Mouse (Mus musculus): ENCODE results near the gene Dgkg. TPM values are rescaled to one million over a fixed set of nuclear protein-coding genes. Genes with fewer than 3 reads are reported as not detected.

Gene Dgkg
- polyA plus RNA-seq, 1 experiment from 2014 or later: 2.1 TPM

- WGBS: 31% methylated on average over 3 of the region's 3 CpGs
Measured at GRCm38 (mm10) chr16:22637311-22637710, 19.7 kb downstream of the Dgkg start.

GRCm38 (mm10) chr16:22635706-22636105 lies 21.3 kb downstream of the Dgkg start:
- H3K27me3 ChIP-seq (replicated peaks; ENCODE audit: control insufficient read depth, insufficient read depth, low read length): no peaks in the 10 kb centered on the region
- WGBS: 65% methylated on average over 8 of the region's 8 CpGs
- no peak overlapping the region for H3K4me3 ChIP-seq (ENCODE audit: low read depth, low read length)
- H3K27ac ChIP-seq (ENCODE audit: low read depth, low read length): no peak overlapping the region
- no peak overlapping the region for H3K4me2 ChIP-seq (ENCODE audit: low read length)
- no peaks in the 10 kb centered on the region for H3K36me3 ChIP-seq (ENCODE audit: control insufficient read depth, insufficient read depth, low read length)
- ATAC-seq (no peak), DNase-seq (ENCODE audit: low spot score) (no peak)
- H3K4me1 ChIP-seq (ENCODE audit: control insufficient read depth, insufficient read depth, low read length): no peaks in the 10 kb centered on the region
- H3K9ac ChIP-seq (ENCODE audit: low read length): no peak overlapping the region
- H3K9me3 ChIP-seq (replicated peaks; ENCODE audit: control insufficient read depth, low read length): no peaks in the 10 kb centered on the region

More at GRCm38 (mm10) chr16:22637311-22637710, 19.7 kb downstream of the Dgkg start:
- Histone ChIP-seq H3K4me2 (ENCODE audit: low read length) (no peak overlapping the region), H3K4me1 (ENCODE audit: control insufficient read depth, insufficient read depth, low read length) (no peaks in the 10 kb centered on the region), H3K4me3 (ENCODE audit: low read depth, low read length) (no peak overlapping the region), H3K9me3 (replicated peaks; ENCODE audit: control insufficient read depth, low read length) (no peaks in the 10 kb centered on the region), H3K9ac (ENCODE audit: low read length) (no peak overlapping the region), H3K27me3 (replicated peaks; ENCODE audit: control insufficient read depth, insufficient read depth, low read length) (no peaks in the 10 kb centered on the region), H3K27ac (ENCODE audit: low read depth, low read length) (no peak overlapping the region), H3K36me3 (ENCODE audit: control insufficient read depth, insufficient read depth, low read length) (no peaks in the 10 kb centered on the region)
- DNase-seq (ENCODE audit: low spot score) (no peak), ATAC-seq (no peak)

GRCm38 (mm10) chr16:22633063-22633462 lies 24.0 kb downstream of the Dgkg start:
- no peak overlapping the region for H3K27ac ChIP-seq (ENCODE audit: low read depth, low read length)
- H3K4me1 ChIP-seq (ENCODE audit: control insufficient read depth, insufficient read depth, low read length): no peaks in the 10 kb centered on the region
- no peak overlapping the region for H3K4me2 ChIP-seq (ENCODE audit: low read length)
- DNase-seq (ENCODE audit: low spot score): no peak
- no peaks in the 10 kb centered on the region for H3K9me3 ChIP-seq (replicated peaks; ENCODE audit: control insufficient read depth, low read length)
- no peak overlapping the region for H3K9ac ChIP-seq (ENCODE audit: low read length)
- ATAC-seq: no peak
- H3K4me3 ChIP-seq (ENCODE audit: low read depth, low read length): no peak overlapping the region
- WGBS: 94% methylated on average over 4 of the region's 4 CpGs
- no peaks in the 10 kb centered on the region for H3K27me3 ChIP-seq (replicated peaks; ENCODE audit: control insufficient read depth, insufficient read depth, low read length)
- no peaks in the 10 kb centered on the region for H3K36me3 ChIP-seq (ENCODE audit: control insufficient read depth, insufficient read depth, low read length)

GRCm38 (mm10) chr16:22630351-22630750 lies 26.7 kb downstream of the Dgkg start:
- Histone ChIP-seq H3K9me3 (replicated peaks; ENCODE audit: control insufficient read depth, low read length) (no peaks in the 10 kb centered on the region), H3K9ac (ENCODE audit: low read length) (no peak overlapping the region), H3K27me3 (replicated peaks; ENCODE audit: control insufficient read depth, insufficient read depth, low read length) (no peaks in the 10 kb centered on the region), H3K36me3 (ENCODE audit: control insufficient read depth, insufficient read depth, low read length) (no peaks in the 10 kb centered on the region), H3K4me2 (ENCODE audit: low read length) (no peak overlapping the region), H3K27ac (ENCODE audit: low read depth, low read length) (no peak overlapping the region), H3K4me1 (ENCODE audit: control insufficient read depth, insufficient read depth, low read length) (no peaks in the 10 kb centered on the region), H3K4me3 (ENCODE audit: low read depth, low read length) (no peak overlapping the region)
- WGBS: 53% methylated on average over 4 of the region's 4 CpGs
- DNase-seq (ENCODE audit: low spot score): no peak
- no peak for ATAC-seq

- ATAC-seq: no peak
- WGBS: 86% methylated on average over 4 of the region's 4 CpGs
Measured at GRCm38 (mm10) chr16:22629900-22630299, 27.1 kb downstream of the Dgkg start.

GRCm38 (mm10) chr16:22625987-22626386 lies 31.0 kb downstream of the Dgkg start:
- WGBS: 91% methylated on average over 5 of the region's 5 CpGs
- DNase-seq (ENCODE audit: low spot score) (no peak), ATAC-seq (no peak)

More at GRCm38 (mm10) chr16:22629900-22630299, 27.1 kb downstream of the Dgkg start:
- no peak overlapping the region for H3K9ac ChIP-seq (ENCODE audit: low read length)
- no peaks in the 10 kb centered on the region for H3K9me3 ChIP-seq (replicated peaks; ENCODE audit: control insufficient read depth, low read length)
- H3K27ac ChIP-seq (ENCODE audit: low read depth, low read length): no peak overlapping the region
- H3K36me3 ChIP-seq (ENCODE audit: control insufficient read depth, insufficient read depth, low read length): no peaks in the 10 kb centered on the region
- H3K4me2 ChIP-seq (ENCODE audit: low read length): no peak overlapping the region
- H3K4me1 ChIP-seq (ENCODE audit: control insufficient read depth, insufficient read depth, low read length): no peaks in the 10 kb centered on the region
- no peak for DNase-seq (ENCODE audit: low spot score)
- no peak overlapping the region for H3K4me3 ChIP-seq (ENCODE audit: low read depth, low read length)
- no peaks in the 10 kb centered on the region for H3K27me3 ChIP-seq (replicated peaks; ENCODE audit: control insufficient read depth, insufficient read depth, low read length)

GRCm38 (mm10) chr16:22625412-22625811 lies 31.6 kb downstream of the Dgkg start:
- 79% methylated on average over 5 of the region's 5 CpGs for WGBS
- no peak overlapping the region for H3K27ac ChIP-seq (ENCODE audit: low read depth, low read length)

More at GRCm38 (mm10) chr16:22625987-22626386, 31.0 kb downstream of the Dgkg start:
- Histone ChIP-seq H3K9ac (ENCODE audit: low read length) (no peak overlapping the region), H3K4me1 (ENCODE audit: control insufficient read depth, insufficient read depth, low read length) (no peaks in the 10 kb centered on the region), H3K27ac (ENCODE audit: low read depth, low read length) (no peak overlapping the region), H3K9me3 (replicated peaks; ENCODE audit: control insufficient read depth, low read length) (no peaks in the 10 kb centered on the region), H3K4me3 (ENCODE audit: low read depth, low read length) (no peak overlapping the region), H3K36me3 (ENCODE audit: control insufficient read depth, insufficient read depth, low read length) (no peaks in the 10 kb centered on the region), H3K27me3 (replicated peaks; ENCODE audit: control insufficient read depth, insufficient read depth, low read length) (no peaks in the 10 kb centered on the region), H3K4me2 (ENCODE audit: low read length) (no peak overlapping the region)

GRCm38 (mm10) chr16:22622286-22622685 lies 34.7 kb downstream of the Dgkg start:
- ATAC-seq (no peak), DNase-seq (ENCODE audit: low spot score) (no peak)
- H3K9ac ChIP-seq (ENCODE audit: low read length): no peak overlapping the region
- no peak overlapping the region for H3K4me2 ChIP-seq (ENCODE audit: low read length)
- no peak overlapping the region for H3K27ac ChIP-seq (ENCODE audit: low read depth, low read length)
- WGBS: 45% methylated on average over 9 of the region's 9 CpGs
- H3K9me3 ChIP-seq (replicated peaks; ENCODE audit: control insufficient read depth, low read length): no peaks in the 10 kb centered on the region
- H3K4me3 ChIP-seq (ENCODE audit: low read depth, low read length): no peak overlapping the region
- no peaks in the 10 kb centered on the region for H3K36me3 ChIP-seq (ENCODE audit: control insufficient read depth, insufficient read depth, low read length)
- H3K4me1 ChIP-seq (ENCODE audit: control insufficient read depth, insufficient read depth, low read length): no peaks in the 10 kb centered on the region
- no peaks in the 10 kb centered on the region for H3K27me3 ChIP-seq (replicated peaks; ENCODE audit: control insufficient read depth, insufficient read depth, low read length)

More at GRCm38 (mm10) chr16:22625412-22625811, 31.6 kb downstream of the Dgkg start:
- ATAC-seq: no peak
- Histone ChIP-seq H3K9ac (ENCODE audit: low read length) (no peak overlapping the region), H3K36me3 (ENCODE audit: control insufficient read depth, insufficient read depth, low read length) (no peaks in the 10 kb centered on the region), H3K9me3 (replicated peaks; ENCODE audit: control insufficient read depth, low read length) (no peaks in the 10 kb centered on the region), H3K27me3 (replicated peaks; ENCODE audit: control insufficient read depth, insufficient read depth, low read length) (no peaks in the 10 kb centered on the region), H3K4me2 (ENCODE audit: low read length) (no peak overlapping the region), H3K4me1 (ENCODE audit: control insufficient read depth, insufficient read depth, low read length) (no peaks in the 10 kb centered on the region), H3K4me3 (ENCODE audit: low read depth, low read length) (no peak overlapping the region)
- DNase-seq (ENCODE audit: low spot score): no peak

GRCm38 (mm10) chr16:22621299-22621920 lies 35.6 kb downstream of the Dgkg start:
- no peaks in the 10 kb centered on the region for H3K4me1 ChIP-seq (ENCODE audit: control insufficient read depth, insufficient read depth, low read length)

More at GRCm38 (mm10) chr16:22621299-22621920, 35.6 kb downstream of the Dgkg start:
- H3K4me3 ChIP-seq (ENCODE audit: low read depth, low read length): no peak overlapping the region
- WGBS: 85% methylated on average over 13 of the region's 13 CpGs
- H3K27me3 ChIP-seq (replicated peaks; ENCODE audit: control insufficient read depth, insufficient read depth, low read length): no peaks in the 10 kb centered on the region
- no peaks in the 10 kb centered on the region for H3K9me3 ChIP-seq (replicated peaks; ENCODE audit: control insufficient read depth, low read length)
- no peak overlapping the region for H3K27ac ChIP-seq (ENCODE audit: low read depth, low read length)
- H3K4me2 ChIP-seq (ENCODE audit: low read length): no peak overlapping the region
- ATAC-seq: no peak
- no peak overlapping the region for H3K9ac ChIP-seq (ENCODE audit: low read length)
- H3K36me3 ChIP-seq (ENCODE audit: control insufficient read depth, insufficient read depth, low read length): no peaks in the 10 kb centered on the region
- no peak for DNase-seq (ENCODE audit: low spot score)

All from forebrain, embryonic 14.5 days (tissue).